Mouse (Mus musculus) adrenal gland, adult 2 months (tissue): ENCODE results near the gene Brpf3. TPM values are rescaled to one million over a fixed set of nuclear protein-coding genes. Genes with fewer than 3 reads are reported as not detected.
"Not testable (repeated sequence)": the region's sequence is repeated elsewhere in the genome, so short reads cannot be mapped to it uniquely, and the experiment has no call there.

Experiments used
- DNase-seq: peaks from one replicate; pipeline ENCODE4 v3.0.0; 2021
- polyA plus RNA-seq: library from polyadenylated mRNA; depleted of rRNA; stranded (reverse); fragments of >200 nt; gene quantifications from 2 replicates; pipeline ENCODE4 v1.2.3, GENCODE M21; 2012
- total RNA-seq, 2 experiments: library from RNA; stranded (reverse); gene quantifications; 2 replicates each; pipeline ENCODE4 v1.2.3; 2021

The Brpf3 gene
- total and polyA plus RNA-seq, 3 experiments, result 65.1 to 134 (median 70.1) TPM

GRCm38 (mm10) chr17:28827665-28828231, 26.9 kb downstream of the Brpf3 start:
- no peak for DNase-seq

GRCm38 (mm10) chr17:28829120-28829519, 28.2 kb downstream of the Brpf3 start:
- DNase-seq, result no peak

- peak; percentile 36 for DNase-seq
Observed at GRCm38 (mm10) chr17:28831065-28831464, 30.2 kb downstream of the Brpf3 start.

- DNase-seq, result no peak
Observed at GRCm38 (mm10) chr17:28832040-28832439, 31.1 kb downstream of the Brpf3 start.

- DNase-seq, result no peak
Observed at GRCm38 (mm10) chr17:28832875-28833274, 32.0 kb downstream of the Brpf3 start.

- DNase-seq, result peak; percentile 51
Observed at GRCm38 (mm10) chr17:28834676-28835075, 33.8 kb downstream of the Brpf3 start.

GRCm38 (mm10) chr17:28837840-28838239, 37.0 kb downstream of the Brpf3 start:
- no peak for DNase-seq

- not testable (repeated sequence) for DNase-seq
Observed at GRCm38 (mm10) chr17:28841947-28842346, 41.1 kb downstream of the Brpf3 start.

GRCm38 (mm10) chr17:28843665-28844064, 42.8 kb downstream of the Brpf3 start:
- DNase-seq, result no peak

GRCm38 (mm10) chr17:28846974-28847617, 46.2 kb downstream of the Brpf3 start:
- no peak for DNase-seq

- DNase-seq, result peak; percentile 88
Observed at GRCm38 (mm10) chr17:28850511-28850910, 49.6 kb downstream of the Brpf3 start.

GRCm38 (mm10) chr17:28854377-28854776, 53.5 kb downstream of the Brpf3 start:
- DNase-seq, result no peak

GRCm38 (mm10) chr17:28855166-28855885, 54.4 kb downstream of the Brpf3 start:
- DNase-seq, result peak; percentile 95

- peak; percentile 80 for DNase-seq
Observed at GRCm38 (mm10) chr17:28856030-28856429, 55.1 kb downstream of the Brpf3 start.

GRCm38 (mm10) chr17:28858205-28858604, 57.3 kb downstream of the Brpf3 start, which contains the start of gene Pnpla1:
Gene Pnpla1 (plus strand): TSS chr17:28858411.
- DNase-seq, result peak; percentile 31

GRCm38 (mm10) chr17:28863926-28864325, 63.0 kb downstream of the Brpf3 start:
- no peak for DNase-seq

GRCm38 (mm10) chr17:28864464-28864863, 63.6 kb downstream of the Brpf3 start:
- no peak for DNase-seq

- DNase-seq, result no peak
Observed at GRCm38 (mm10) chr17:28866921-28867320, 66.0 kb downstream of the Brpf3 start.

- DNase-seq, result no peak
Observed at GRCm38 (mm10) chr17:28867381-28867780, 66.5 kb downstream of the Brpf3 start.

- DNase-seq, result no peak
Observed at GRCm38 (mm10) chr17:28869412-28870110, 68.7 kb downstream of the Brpf3 start.

GRCm38 (mm10) chr17:28870435-28870834, 69.5 kb downstream of the Brpf3 start:
- DNase-seq, result no peak

GRCm38 (mm10) chr17:28871831-28872230, 70.9 kb downstream of the Brpf3 start:
- no peak for DNase-seq

- DNase-seq, result no peak
Observed at GRCm38 (mm10) chr17:28872322-28872721, 71.4 kb downstream of the Brpf3 start.
